Mouse (Mus musculus) small intestine, adult 2 months (tissue): ENCODE data around the gene Slc35d3. TPM values are rescaled to one million over a fixed set of nuclear protein-coding genes. Genes with fewer than 3 reads are reported as not detected.

Experiments
- H3K27ac ChIP-seq: fragments of 200-500 bp; 2 replicates; pipeline ENCODE4 v1.5.1; 2012; ENCODE audit warnings: low read depth, low read length, control low read depth, inconsistent platforms; ENCODE audit not compliant: insufficient read depth
- H3K27me3 ChIP-seq: fragments of 200-500 bp; 2 replicates; pipeline ENCODE4 v1.6.1; 2012; ENCODE audit warnings: mild to moderate bottlenecking, moderate library complexity, low read length, inconsistent platforms; ENCODE audit not compliant: control insufficient read depth, insufficient read depth
- H3K36me3 ChIP-seq: fragments of 200-500 bp; 2 replicates; pipeline ENCODE4 v1.6.1; 2012; ENCODE audit warnings: mild to moderate bottlenecking, low read length, control low read depth, inconsistent platforms; ENCODE audit not compliant: control insufficient read depth, insufficient read depth
- H3K4me1 ChIP-seq: fragments of 200-500 bp; 2 replicates; pipeline ENCODE4 v1.6.1; 2012; ENCODE audit warnings: low read length, inconsistent platforms, mixed read lengths; ENCODE audit not compliant: control insufficient read depth, insufficient read depth, insufficient read length
- H3K4me3 ChIP-seq: fragments of 200-500 bp; 2 replicates; pipeline ENCODE4 v1.5.1; 2012; ENCODE audit warnings: low read depth, mild to moderate bottlenecking, control low read depth, inconsistent platforms, low read length, moderate library complexity
- CTCF ChIP-seq: fragments of 200-500 bp; IDR thresholded peaks from 2 replicates; pipeline ENCODE4 v1.5.1; 2012; ENCODE audit warnings: low read depth, mild to moderate bottlenecking, control low read depth, inconsistent platforms, low read length, moderate library complexity, mixed read lengths; ENCODE audit not compliant: insufficient replicate concordance, insufficient read length; ENCODE audit errors: extremely low read depth
- POLR2A ChIP-seq: fragments of 200-500 bp; IDR thresholded peaks from 2 replicates; pipeline ENCODE4 v1.6.1; 2012; ENCODE audit warnings: low read depth, mild to moderate bottlenecking, control low read depth, inconsistent platforms, low read length, moderate library complexity
- WGBS: fragments of 180-500 bp; shearing (Covaris S2); methylation state at CpG from one replicate; pipeline ENCODE4 v1.1.7; 2018; 5-methylcytosine and 5-hydroxymethylcytosine counted together
- polyA plus RNA-seq: library from polyadenylated mRNA; depleted of rRNA; stranded (reverse); fragments of >200 nt; gene quantifications from 2 replicates; pipeline ENCODE4 v1.2.3, GENCODE M21; 2012

Slc35d3 gene
- polyA plus RNA-seq, 1 experiment, result 0.94 TPM

- Histone ChIP-seq H3K4me3 (no peak overlapping the region), H3K27me3 (no peaks in the 10 kb centered on the region; the same call in 1 of the 2 replicates), H3K4me1 (no peaks in the 10 kb centered on the region), H3K27ac (no peak overlapping the region), H3K36me3 (no peaks in the 10 kb centered on the region)
- no peak for TF ChIP-seq POLR2A
- TF ChIP-seq CTCF, result no peak
- 88% methylated on average over 5 of the region's 5 CpGs for WGBS
These were observed 11.4 kb downstream of the Slc35d3 start for GRCm38 (mm10) chr10:19839836-19840235.

GRCm38 (mm10) chr10:19835887-19836710 is 15.2 kb downstream of the Slc35d3 start:
- Histone ChIP-seq H3K36me3 (no peaks in the 10 kb centered on the region), H3K27ac (no peak overlapping the region), H3K27me3 (no peaks in the 10 kb centered on the region; the same call in 1 of the 2 replicates), H3K4me3 (no peak overlapping the region), H3K4me1 (no peaks in the 10 kb centered on the region)
- TF ChIP-seq CTCF, result no peak
- no peak for TF ChIP-seq POLR2A
- WGBS, result 84% methylated on average over 8 of the region's 8 CpGs

- H3K27me3 ChIP-seq, result no peaks in the 10 kb centered on the region; the same call in 1 of the 2 replicates
- H3K36me3 ChIP-seq, result no peaks in the 10 kb centered on the region
- WGBS, result 94% methylated on average over 6 of the region's 6 CpGs
- H3K4me1 ChIP-seq, result no peaks in the 10 kb centered on the region
- no peak overlapping the region for H3K4me3 ChIP-seq
- no peak overlapping the region for H3K27ac ChIP-seq
- TF ChIP-seq POLR2A, result no peak
- no peak for TF ChIP-seq CTCF
These were observed 17.0 kb downstream of the Slc35d3 start for GRCm38 (mm10) chr10:19834222-19834621.

- 70% methylated on average over 5 of the region's 5 CpGs for WGBS
- TF ChIP-seq CTCF (no peak), POLR2A (no peak)
- H3K27ac ChIP-seq, result no peak overlapping the region
- no peak overlapping the region for H3K4me3 ChIP-seq
- H3K36me3 ChIP-seq, result no peaks in the 10 kb centered on the region
- H3K27me3 ChIP-seq, result no peaks in the 10 kb centered on the region
- H3K4me1 ChIP-seq, result no peaks in the 10 kb centered on the region
These were observed 20.0 kb downstream of the Slc35d3 start for GRCm38 (mm10) chr10:19831072-19831849.

GRCm38 (mm10) chr10:19820986-19821385 is 30.3 kb downstream of the Slc35d3 start:
- Histone ChIP-seq H3K36me3 (no peaks in the 10 kb centered on the region), H3K4me3 (no peak overlapping the region), H3K27ac (no peak overlapping the region), H3K27me3 (no peaks in the 10 kb centered on the region), H3K4me1 (no peaks in the 10 kb centered on the region)
- TF ChIP-seq POLR2A, result no peak
- TF ChIP-seq CTCF, result no peak
- 55% methylated on average over 3 of the region's 3 CpGs for WGBS

GRCm38 (mm10) chr10:19818723-19819355 is 32.4 kb downstream of the Slc35d3 start:
- H3K4me3 ChIP-seq, result no peak overlapping the region
- 55% methylated on average over 16 of the region's 16 CpGs for WGBS
- no peak for TF ChIP-seq POLR2A
- TF ChIP-seq CTCF, result no peak
- H3K27ac ChIP-seq, result no peak overlapping the region
- no peaks in the 10 kb centered on the region for H3K4me1 ChIP-seq
- H3K36me3 ChIP-seq, result no peaks in the 10 kb centered on the region
- no peaks in the 10 kb centered on the region for H3K27me3 ChIP-seq

GRCm38 (mm10) chr10:19815371-19815770 is 35.9 kb downstream of the Slc35d3 start:
- H3K4me3 ChIP-seq, result no peak overlapping the region
- no peaks in the 10 kb centered on the region for H3K36me3 ChIP-seq
- no peaks in the 10 kb centered on the region for H3K4me1 ChIP-seq
- no peaks in the 10 kb centered on the region for H3K27me3 ChIP-seq
- TF ChIP-seq CTCF (no peak), POLR2A (no peak)
- H3K27ac ChIP-seq, result no peak overlapping the region
- WGBS, result 40% methylated on average over 8 of the region's 8 CpGs
